Mouse (Mus musculus): ENCODE results near the gene Snx29.

DNA sequence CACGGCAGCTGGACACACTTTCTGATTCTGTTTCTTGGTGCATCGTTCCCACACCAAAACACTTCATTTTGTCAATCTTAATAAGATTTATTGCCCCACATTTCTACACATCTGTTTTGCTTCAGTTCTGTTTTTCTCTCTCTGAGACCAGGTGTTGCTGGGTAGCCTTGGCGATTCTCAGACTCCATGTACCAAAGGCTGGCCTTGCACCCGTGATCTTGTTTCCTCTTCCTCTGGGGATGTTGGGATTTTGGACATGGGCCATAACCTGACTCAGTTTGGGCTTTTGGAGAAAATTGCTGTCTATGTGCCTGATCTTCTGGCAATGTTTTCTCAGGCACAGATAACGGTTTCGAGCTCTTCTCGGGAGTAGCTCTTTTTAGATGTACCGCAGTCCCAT, 58.2 kb downstream of the Snx29 start:
- TF ChIP-seq CTCF (conservative IDR thresholded peaks at IDR 0.05; ENCODE audit: low read length), result no peak
- TF ChIP-seq NANOG (IDR thresholded peaks at IDR 0.05; ENCODE audit: borderline replicate concordance, low read length), result no peak
- TF ChIP-seq POU5F1 (IDR thresholded peaks at IDR 0.05; ENCODE audit: borderline replicate concordance, low read length), result no peak

Measured in E14TG2a.4 (cell line).